Mouse (Mus musculus) C2C12 (cell line): ENCODE measurements around the gene Nop9.

Source experiments
- CEBPB ChIP-seq: IDR thresholded peaks from one replicate; pipeline ENCODE4 v1.6.1; 2011; ENCODE audit warnings: low read depth, mild to moderate bottlenecking, control low read depth, moderate library complexity
- CTCF ChIP-seq: IDR thresholded peaks from one replicate; pipeline ENCODE4 v1.5.1; 2011; ENCODE audit not compliant: control insufficient read depth, insufficient read depth, insufficient read length
- FOSL1 ChIP-seq: IDR thresholded peaks from one replicate; pipeline ENCODE4 v1.8.0; 2011; ENCODE audit warnings: mild to moderate bottlenecking, low read length; ENCODE audit not compliant: poor library complexity, insufficient read depth, severe bottlenecking
- MAX ChIP-seq: IDR thresholded peaks from one replicate; pipeline ENCODE4 v1.6.1; 2011; ENCODE audit warnings: mild to moderate bottlenecking, control low read depth
- MYOD1 ChIP-seq: IDR thresholded peaks from one replicate; pipeline ENCODE4 v1.6.1; 2011; ENCODE audit warnings: low read depth; ENCODE audit not compliant: control insufficient read depth, insufficient read length
- MYOG ChIP-seq: IDR thresholded peaks from one replicate; pipeline ENCODE4 v1.6.1; 2011; ENCODE audit not compliant: control insufficient read depth, insufficient read length; ENCODE audit errors: extremely low read depth
- USF1 ChIP-seq: IDR thresholded peaks from one replicate; pipeline ENCODE4 v1.6.1; 2011; ENCODE audit warnings: low read depth, mild to moderate bottlenecking, control low read depth, moderate library complexity

- TF ChIP-seq CTCF, result no peak
- TF ChIP-seq MAX, result peak; percentile 54
- peak; percentile 56 for TF ChIP-seq USF1
- TF ChIP-seq CEBPB, result no peak
- TF ChIP-seq FOSL1, result peak; percentile 9
- no peak for TF ChIP-seq MYOG
- TF ChIP-seq MYOD1, result no peak
These were observed 30.6 kb upstream of the Nop9 start for GRCm38 (mm10) chr14:55714893-55715292.
